Mouse (Mus musculus): ENCODE data around the gene Tuba3a. TPM values are rescaled to one million over a fixed set of nuclear protein-coding genes. Genes with fewer than 3 reads are reported as not detected.

The Tuba3a gene
- not detected in 2 replicates for polyA plus RNA-seq (2014; fragmentation: Nextera tagmentation; extraction: Ambion mirVana)

DNA sequence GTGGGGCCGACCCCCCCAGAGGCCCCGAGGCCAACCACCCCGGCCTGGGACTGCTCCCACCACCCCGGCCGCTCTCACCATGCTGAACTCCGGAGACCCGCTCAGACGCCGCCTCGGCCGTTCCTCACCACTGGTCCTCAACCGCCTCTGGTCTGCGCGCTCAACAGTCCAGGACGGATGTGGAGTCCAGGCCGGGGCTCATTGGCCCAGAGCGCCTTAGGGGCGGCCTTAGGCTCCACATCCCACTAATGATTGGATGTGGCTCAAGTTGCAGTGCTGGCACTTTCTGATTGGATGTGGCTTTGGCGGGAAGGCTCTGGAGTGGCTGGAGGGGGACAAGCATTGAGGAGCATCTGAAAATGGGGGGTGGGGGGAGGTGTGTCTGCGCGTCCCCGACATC lies at the start of gene Tuba3a:
Gene Tuba3a (minus strand): TSS at position 153 of the 400 bp plus-strand sequence.
- DNase-seq (ENCODE audit: low spot score): no peak
- no peaks in the 10 kb centered on the region for H3K4me1 ChIP-seq (replicated peaks; ENCODE audit: control insufficient read depth, insufficient read depth, low read length)
- H3K27me3 ChIP-seq (ENCODE audit: control insufficient read depth, insufficient read depth, low read length): no peaks in the 10 kb centered on the region
- no peak within 1 kb of the TSS for H3K4me2 ChIP-seq (ENCODE audit: low read depth, low read length, severe bottlenecking)
- no peaks in the 10 kb centered on the region for H3K36me3 ChIP-seq (ENCODE audit: control insufficient read depth, insufficient read depth, low read length)
- 94% methylated on average over 22 of the region's 22 CpGs for WGBS
- no peak within 1 kb of the TSS for H3K9ac ChIP-seq (ENCODE audit: low read length)
- H3K27ac ChIP-seq (ENCODE audit: low read depth, low read length): no peak within 1 kb of the TSS
- H3K4me3 ChIP-seq (ENCODE audit: low read depth, low read length): no peak within 1 kb of the TSS
- H3K9me3 ChIP-seq (ENCODE audit: control insufficient read depth, low read length): no peaks in the 10 kb centered on the region
- ATAC-seq (replicated peaks; ENCODE audit: low FRiP score): no peak

GRCm38 (mm10) chr6:125334356-125334755 lies 48.5 kb upstream of the Tuba3a start:
- Histone ChIP-seq H3K9me3 (ENCODE audit: control insufficient read depth, low read length) (no peaks in the 10 kb centered on the region), H3K4me2 (ENCODE audit: low read depth, low read length, severe bottlenecking) (no peak overlapping the region), H3K4me3 (ENCODE audit: low read depth, low read length) (no peak overlapping the region), H3K27ac (ENCODE audit: low read depth, low read length) (no peak overlapping the region), H3K9ac (ENCODE audit: low read length) (no peak overlapping the region), H3K27me3 (ENCODE audit: control insufficient read depth, insufficient read depth, low read length) (no peaks in the 10 kb centered on the region), H3K4me1 (replicated peaks; ENCODE audit: control insufficient read depth, insufficient read depth, low read length) (no peaks in the 10 kb centered on the region), H3K36me3 (ENCODE audit: control insufficient read depth, insufficient read depth, low read length) (no peaks in the 10 kb centered on the region)
- 51% methylated on average over 2 of the region's 2 CpGs for WGBS
- ATAC-seq (replicated peaks; ENCODE audit: low FRiP score) (no peak), DNase-seq (ENCODE audit: low spot score) (no peak)

DNA sequence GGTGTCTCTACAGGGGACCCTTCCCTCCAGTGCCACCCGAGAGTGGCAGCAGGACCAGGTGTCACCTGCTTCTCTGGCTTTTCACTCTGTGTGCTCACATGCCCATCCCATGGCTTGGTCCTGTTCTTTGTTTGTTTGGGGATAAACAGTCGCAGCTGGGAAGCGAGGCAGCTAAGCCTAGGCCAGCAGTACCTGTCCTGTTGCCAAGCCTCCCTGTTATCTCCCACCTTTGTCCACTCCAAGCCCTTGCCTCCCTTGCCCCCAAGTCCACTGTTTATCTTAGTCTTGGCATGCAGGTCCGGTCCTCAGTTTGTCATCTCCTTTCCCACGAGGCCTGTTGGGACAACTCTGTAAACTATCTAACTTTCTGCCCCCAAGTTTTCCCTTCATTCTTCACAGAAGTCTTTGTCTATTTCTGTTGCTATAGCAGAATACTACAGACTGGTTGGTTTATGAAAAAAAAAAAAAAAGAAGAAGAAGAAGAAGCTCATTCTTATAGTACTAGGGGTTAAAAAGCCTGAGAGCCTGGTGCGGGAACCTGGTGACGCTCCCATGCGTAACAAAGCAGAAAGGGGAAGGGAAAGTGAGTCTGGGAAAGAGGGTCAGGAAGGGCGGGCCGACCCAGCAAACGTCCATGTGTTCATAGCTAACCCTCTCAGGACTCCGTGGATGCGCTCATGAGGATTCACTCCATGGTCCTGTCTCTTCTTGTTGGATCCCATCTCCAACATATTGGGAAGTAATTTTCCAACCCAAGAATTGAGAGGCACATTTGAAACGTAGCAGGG lies 47.5 kb upstream of the Tuba3a start:
- no peak overlapping the region for H3K4me2 ChIP-seq (ENCODE audit: low read depth, low read length, severe bottlenecking)
- H3K4me1 ChIP-seq (replicated peaks; ENCODE audit: control insufficient read depth, insufficient read depth, low read length): no peaks in the 10 kb centered on the region
- H3K27me3 ChIP-seq (ENCODE audit: control insufficient read depth, insufficient read depth, low read length): no peaks in the 10 kb centered on the region
- H3K9me3 ChIP-seq (ENCODE audit: control insufficient read depth, low read length): no peaks in the 10 kb centered on the region
- ATAC-seq (replicated peaks; ENCODE audit: low FRiP score): no peak
- 73% methylated on average over 14 of the region's 14 CpGs for WGBS
- H3K27ac ChIP-seq (ENCODE audit: low read depth, low read length): no peak overlapping the region
- peak; percentile 35 for DNase-seq (ENCODE audit: low spot score)
- H3K9ac ChIP-seq (ENCODE audit: low read length): no peak overlapping the region
- H3K4me3 ChIP-seq (ENCODE audit: low read depth, low read length): no peak overlapping the region
- H3K36me3 ChIP-seq (ENCODE audit: control insufficient read depth, insufficient read depth, low read length): no peaks in the 10 kb centered on the region

DNA sequence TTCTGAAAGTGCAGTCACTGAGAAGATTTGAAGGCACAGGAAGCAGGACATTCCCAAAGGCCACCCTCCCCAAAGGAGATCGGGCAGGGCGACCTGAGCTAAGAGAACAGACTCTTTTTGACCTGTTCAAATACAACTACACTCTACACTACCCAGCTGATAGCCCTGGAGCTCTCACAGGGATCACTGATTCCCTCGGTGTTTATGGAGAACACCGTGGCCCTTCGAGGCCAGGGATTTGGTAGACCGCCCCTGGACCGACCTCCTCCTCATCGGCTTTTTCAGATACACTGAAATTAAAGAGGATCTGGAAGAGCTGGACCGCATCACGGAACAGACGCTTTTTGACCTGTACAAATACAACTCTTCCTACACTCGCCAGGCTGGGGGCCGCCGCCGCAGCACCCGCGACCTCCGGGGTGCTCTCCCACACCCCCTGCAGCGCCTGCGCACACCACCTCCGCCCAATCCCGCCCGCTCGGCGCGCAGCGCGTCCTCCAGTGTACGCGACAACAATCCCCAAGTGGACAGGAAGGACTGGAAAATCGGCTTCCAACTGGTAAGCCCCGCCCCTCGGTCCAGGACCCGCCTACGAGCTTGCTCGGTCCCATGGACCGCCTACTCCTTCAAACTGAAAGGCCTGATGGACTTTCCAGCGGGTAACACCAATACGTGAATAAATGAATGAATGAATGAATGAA lies 44.9 kb upstream of the Tuba3a start:
- Histone ChIP-seq H3K36me3 (ENCODE audit: control insufficient read depth, insufficient read depth, low read length) (no peaks in the 10 kb centered on the region), H3K4me1 (replicated peaks; ENCODE audit: control insufficient read depth, insufficient read depth, low read length) (no peaks in the 10 kb centered on the region), H3K4me2 (ENCODE audit: low read depth, low read length, severe bottlenecking) (peak overlapping the region; percentile 73), H3K9ac (ENCODE audit: low read length) (peak overlapping the region; percentile 62), H3K27me3 (ENCODE audit: control insufficient read depth, insufficient read depth, low read length) (no peaks in the 10 kb centered on the region), H3K9me3 (ENCODE audit: control insufficient read depth, low read length) (no peaks in the 10 kb centered on the region), H3K27ac (ENCODE audit: low read depth, low read length) (no peak overlapping the region), H3K4me3 (ENCODE audit: low read depth, low read length) (peak overlapping the region; percentile 44)
- peak; percentile 92 for ATAC-seq (replicated peaks; ENCODE audit: low FRiP score)
- DNase-seq (ENCODE audit: low spot score): peak; percentile 89
- under 1% methylated on average over 39 of the region's 39 CpGs for WGBS

DNA sequence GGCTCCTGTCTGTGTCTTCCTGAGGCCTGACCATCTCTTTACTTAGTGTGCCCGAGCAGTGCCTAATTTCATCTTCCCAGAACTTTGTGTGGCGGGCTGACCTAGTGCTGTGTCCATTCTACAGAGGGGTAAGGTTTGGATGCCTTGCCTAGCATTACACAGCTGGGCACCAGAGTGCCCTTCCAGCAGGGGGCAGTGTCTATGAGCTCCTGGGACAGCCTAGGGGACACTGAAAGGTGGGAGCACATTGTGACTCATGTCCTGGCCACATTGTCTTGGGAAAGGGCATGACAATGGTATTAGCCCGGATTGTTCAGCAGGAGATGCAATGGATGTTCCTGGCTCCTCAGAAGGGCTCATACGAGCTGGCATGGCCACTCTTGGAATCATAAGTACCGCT lies 42.4 kb upstream of the Tuba3a start:
- H3K4me2 ChIP-seq (ENCODE audit: low read depth, low read length, severe bottlenecking): no peak overlapping the region
- DNase-seq (ENCODE audit: low spot score) (no peak), ATAC-seq (replicated peaks; ENCODE audit: low FRiP score) (no peak)
- H3K4me3 ChIP-seq (ENCODE audit: low read depth, low read length): no peak overlapping the region
- H3K4me1 ChIP-seq (replicated peaks; ENCODE audit: control insufficient read depth, insufficient read depth, low read length): no peaks in the 10 kb centered on the region
- no peaks in the 10 kb centered on the region for H3K9me3 ChIP-seq (ENCODE audit: control insufficient read depth, low read length)
- no peak overlapping the region for H3K9ac ChIP-seq (ENCODE audit: low read length)
- no peaks in the 10 kb centered on the region for H3K27me3 ChIP-seq (ENCODE audit: control insufficient read depth, insufficient read depth, low read length)
- WGBS: 72% methylated on average over 5 of the region's 5 CpGs
- no peak overlapping the region for H3K27ac ChIP-seq (ENCODE audit: low read depth, low read length)
- no peaks in the 10 kb centered on the region for H3K36me3 ChIP-seq (ENCODE audit: control insufficient read depth, insufficient read depth, low read length)

DNA sequence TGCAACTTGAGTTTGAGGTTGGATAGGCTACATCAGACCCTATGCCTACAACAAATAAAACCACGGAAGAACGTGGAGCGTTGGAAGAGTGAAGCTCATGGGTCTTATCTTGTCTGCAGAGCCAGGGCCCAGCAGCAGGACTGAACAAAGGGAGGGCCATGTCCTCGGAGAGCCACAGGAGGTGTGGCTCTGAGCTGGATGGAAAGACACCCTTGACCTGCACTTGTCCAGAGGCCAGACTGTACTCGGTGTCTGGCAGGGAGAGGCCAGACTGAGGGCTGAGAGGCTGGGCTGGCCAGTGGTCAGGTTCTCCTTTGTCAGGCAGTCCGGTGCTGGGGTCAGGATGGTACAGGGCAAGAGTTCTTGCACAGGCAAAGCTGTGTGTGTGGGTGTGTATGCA lies 39.5 kb upstream of the Tuba3a start:
- DNase-seq (ENCODE audit: low spot score) (no peak), ATAC-seq (replicated peaks; ENCODE audit: low FRiP score) (no peak)
- Histone ChIP-seq H3K27me3 (ENCODE audit: control insufficient read depth, insufficient read depth, low read length) (peaks cover 10% of the 10 kb centered on the region), H3K36me3 (ENCODE audit: control insufficient read depth, insufficient read depth, low read length) (no peaks in the 10 kb centered on the region), H3K9ac (ENCODE audit: low read length) (no peak overlapping the region), H3K4me2 (ENCODE audit: low read depth, low read length, severe bottlenecking) (no peak overlapping the region), H3K4me1 (replicated peaks; ENCODE audit: control insufficient read depth, insufficient read depth, low read length) (0 out of 2 replicates have a peak, but pooled peaks cover 2% of the 10 kb centered on the region), H3K27ac (ENCODE audit: low read depth, low read length) (no peak overlapping the region), H3K9me3 (ENCODE audit: control insufficient read depth, low read length) (no peaks in the 10 kb centered on the region), H3K4me3 (ENCODE audit: low read depth, low read length) (no peak overlapping the region)
- WGBS: 73% methylated on average over 6 of the region's 6 CpGs

- ATAC-seq (replicated peaks; ENCODE audit: low FRiP score) (no peak), DNase-seq (ENCODE audit: low spot score) (no peak)
- Histone ChIP-seq H3K9me3 (ENCODE audit: control insufficient read depth, low read length) (no peaks in the 10 kb centered on the region), H3K27ac (ENCODE audit: low read depth, low read length) (no peak overlapping the region), H3K27me3 (ENCODE audit: control insufficient read depth, insufficient read depth, low read length) (peaks cover 15% of the 10 kb centered on the region), H3K4me1 (replicated peaks; ENCODE audit: control insufficient read depth, insufficient read depth, low read length) (0 out of 2 replicates have a peak, but pooled peaks cover 2% of the 10 kb centered on the region), H3K9ac (ENCODE audit: low read length) (no peak overlapping the region), H3K4me2 (ENCODE audit: low read depth, low read length, severe bottlenecking) (no peak overlapping the region), H3K36me3 (ENCODE audit: control insufficient read depth, insufficient read depth, low read length) (no peaks in the 10 kb centered on the region), H3K4me3 (ENCODE audit: low read depth, low read length) (no peak overlapping the region)
- 63% methylated on average over 6 of the region's 6 CpGs for WGBS
Measured at GRCm38 (mm10) chr6:125323547-125323946, 37.7 kb upstream of the Tuba3a start.

DNA sequence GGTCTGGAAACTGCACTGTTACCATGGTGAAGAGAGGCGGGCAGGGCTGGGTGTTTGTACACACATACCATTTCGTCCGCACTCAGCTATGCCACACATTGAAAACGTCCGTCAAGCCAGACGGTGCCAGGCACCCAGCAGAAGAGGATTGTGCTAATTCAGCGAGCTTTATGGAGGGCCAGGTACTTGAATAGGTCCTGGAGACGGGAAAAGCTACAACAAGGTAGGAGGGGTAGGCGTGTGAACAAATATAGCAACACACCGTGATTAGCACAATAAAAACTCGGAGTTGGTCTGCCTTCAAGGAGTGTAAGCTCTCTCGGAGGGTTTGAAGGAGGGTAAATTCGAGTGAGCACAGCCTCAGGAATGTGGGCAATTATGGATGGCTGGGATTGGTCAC lies 37.0 kb upstream of the Tuba3a start:
- Histone ChIP-seq H3K4me1 (replicated peaks; ENCODE audit: control insufficient read depth, insufficient read depth, low read length) (0 out of 2 replicates have a peak, but pooled peaks cover 2% of the 10 kb centered on the region), H3K9ac (ENCODE audit: low read length) (no peak overlapping the region), H3K4me2 (ENCODE audit: low read depth, low read length, severe bottlenecking) (no peak overlapping the region), H3K4me3 (ENCODE audit: low read depth, low read length) (no peak overlapping the region), H3K27me3 (ENCODE audit: control insufficient read depth, insufficient read depth, low read length) (peaks cover 15% of the 10 kb centered on the region), H3K9me3 (ENCODE audit: control insufficient read depth, low read length) (no peaks in the 10 kb centered on the region), H3K27ac (ENCODE audit: low read depth, low read length) (no peak overlapping the region), H3K36me3 (ENCODE audit: control insufficient read depth, insufficient read depth, low read length) (no peaks in the 10 kb centered on the region)
- ATAC-seq (replicated peaks; ENCODE audit: low FRiP score) (no peak), DNase-seq (ENCODE audit: low spot score) (no peak)
- 64% methylated on average over 13 of the region's 13 CpGs for WGBS

All from forebrain, embryonic 11.5 days (tissue).